Mouse (Mus musculus) thymus, adult 2 months (tissue): ENCODE measurements at regions not wholly inside any gene's neighbourhood (a gene's known extent, or its start where the extent isn't known, plus 50 kb on each side); places are given as distances from the start of the nearest gene placed in this dataset.

Experiments used
- CTCF ChIP-seq: fragments of 200-500 bp; IDR thresholded peaks from 2 replicates; pipeline ENCODE4 v1.5.1; 2012; ENCODE audit warnings: mild to moderate bottlenecking, control low read depth, low read length, moderate library complexity, borderline replicate concordance; ENCODE audit not compliant: control insufficient read depth, poor library complexity, insufficient read depth; ENCODE audit errors: extremely low read depth
- POLR2A ChIP-seq: fragments of 200-500 bp; IDR thresholded peaks from 2 replicates; pipeline ENCODE4 v1.6.1; 2012; ENCODE audit warnings: mild to moderate bottlenecking, low read length, control low read depth, moderate library complexity; ENCODE audit not compliant: control insufficient read depth, poor library complexity, insufficient read depth; ENCODE audit errors: extremely low read depth

DNA sequence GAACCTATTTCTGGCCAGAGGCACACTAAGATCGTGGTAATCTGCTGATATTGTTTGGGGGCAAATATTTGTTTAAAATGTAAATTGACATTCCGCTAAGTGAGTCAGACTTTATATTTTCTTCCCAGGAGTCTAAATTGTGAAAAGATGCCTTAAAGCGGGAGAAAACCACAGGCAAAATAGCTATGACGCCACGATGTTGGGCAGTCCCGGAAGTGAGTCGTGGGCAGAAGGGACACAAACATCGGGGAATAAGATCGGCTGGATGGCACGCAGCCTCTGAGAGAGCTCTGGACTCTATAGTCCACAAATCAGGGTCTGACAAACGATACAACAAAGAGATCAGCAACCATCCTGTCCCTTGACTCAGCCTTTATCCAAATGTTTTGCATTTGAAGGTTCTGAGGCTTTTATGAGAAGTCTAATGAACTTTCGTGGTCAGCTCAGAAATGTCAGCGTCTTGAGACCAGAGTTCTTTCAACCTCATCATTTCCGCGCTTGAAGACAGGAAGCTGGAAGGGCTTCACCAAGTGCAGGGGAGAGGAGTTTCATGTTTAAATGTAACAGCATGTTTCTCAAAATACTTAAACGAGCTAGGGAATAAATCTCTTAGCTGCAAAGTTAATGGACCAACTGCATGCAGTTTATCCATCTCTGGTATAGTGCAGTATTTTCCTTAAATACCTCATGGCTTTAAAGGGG, 472.2 kb upstream of the Intu start:
- no peak for TF ChIP-seq CTCF
- no peak for TF ChIP-seq POLR2A
